Mouse (Mus musculus) ES-E14 (cell line): ENCODE measurements around the gene Bard1. TPM values are rescaled to one million over a fixed set of nuclear protein-coding genes. Genes with fewer than 3 reads are reported as not detected.
A peak's percentile ranks its signal among the peaks of the same experiment; 100 is the strongest.

Experiments used
- DNase-seq: peaks from one replicate; pipeline ENCODE4 v3.0.0-alpha.2; 2013; ENCODE audit warnings: low read depth, low spot score
- H3K27ac ChIP-seq: 2 replicates; pipeline ENCODE4 v1.5.1; 2012; ENCODE audit warnings: low read depth, mild to moderate bottlenecking, low read length, moderate library complexity, mixed read lengths; ENCODE audit not compliant: poor library complexity, insufficient read depth, severe bottlenecking
- H3K36me3 ChIP-seq: 2 replicates; pipeline ENCODE4 v1.6.1; 2012; ENCODE audit warnings: mild to moderate bottlenecking, low read length, moderate library complexity, mixed read lengths; ENCODE audit not compliant: control insufficient read depth, poor library complexity, insufficient read depth, severe bottlenecking
- H3K4me1 ChIP-seq, 2 experiments: fragments of 150-350 bp in 1 of 2; sonication (generic) in 1 of 2; 2 replicates each; pipeline ENCODE4 v1.6.1; 2012; ENCODE audit warnings: low read length in 2 of 2, mild to moderate bottlenecking in 1 of 2, mixed read lengths in 1 of 2; ENCODE audit not compliant: control insufficient read depth in 2 of 2, insufficient read depth in 2 of 2, poor library complexity in 1 of 2
- H3K4me3 ChIP-seq, 2 experiments: fragments of 150-350 bp in 1 of 2; sonication (generic) in 1 of 2; 2 replicates each; pipeline ENCODE4 v1.5.1; 2012; ENCODE audit warnings: low read length in 2 of 2, low read depth in 1 of 2, mild to moderate bottlenecking in 1 of 2, mixed read lengths in 1 of 2; ENCODE audit not compliant: insufficient read depth in 1 of 2, poor library complexity in 1 of 2, severe bottlenecking in 1 of 2
- H3K9ac ChIP-seq: 2 replicates; pipeline ENCODE4 v1.6.1; 2012; ENCODE audit warnings: low read depth, mild to moderate bottlenecking, low read length, mixed read lengths; ENCODE audit not compliant: poor library complexity, insufficient read depth, severe bottlenecking
- H3K9me3 ChIP-seq: fragments of 150-350 bp; sonication (generic); 2 replicates; pipeline ENCODE4 v1.6.1; 2012; ENCODE audit warnings: low read depth, mild to moderate bottlenecking, low read length; ENCODE audit not compliant: control insufficient read depth, insufficient read depth
- CHD2 ChIP-seq: IDR thresholded peaks from 2 replicates; pipeline ENCODE4 v1.6.1; 2014; ENCODE audit warnings: mild to moderate bottlenecking, low read depth, low read length, inconsistent platforms
- HCFC1 ChIP-seq: IDR thresholded peaks from 2 replicates; pipeline ENCODE4 v1.6.1; 2012; ENCODE audit warnings: low read length, inconsistent platforms, borderline replicate concordance; ENCODE audit not compliant: insufficient read depth
- MAFK ChIP-seq: IDR thresholded peaks from 2 replicates; pipeline ENCODE4 v1.6.1; 2014; ENCODE audit warnings: mild to moderate bottlenecking, low read depth, low read length, inconsistent platforms; ENCODE audit not compliant: insufficient read depth
- ZC3H11A ChIP-seq: IDR thresholded peaks from 2 replicates; pipeline ENCODE4 v1.6.1; 2012; ENCODE audit warnings: low read depth, mild to moderate bottlenecking, inconsistent platforms, low read length, borderline replicate concordance
- ZNF384 ChIP-seq: IDR thresholded peaks from 2 replicates; pipeline ENCODE4 v1.6.1; 2012; ENCODE audit warnings: low read depth, low read length, inconsistent platforms
- in situ Hi-C, 2 experiments: fragments of 600-800 bp; cut with MboI; formaldehyde crosslinking; loops; one replicate each; pipeline ENCODE4 v1.15.1; 2025; ENCODE audit warnings: low sequenced_read_pairs in 2 of 2, inconsistent platforms in 1 of 2; ENCODE audit not compliant: unreplicated experiment in 2 of 2
- total RNA-seq: library from RNA; depleted of rRNA; stranded (reverse); fragments of 300-350 nt; gene quantifications from 2 replicates; pipeline ENCODE4 v1.2.3, GENCODE M21; 2012

Bard1 gene
- total RNA-seq, 1 experiment: 17.8 TPM

GRCm38 (mm10) chr1:71052252-71052651 is 50.7 kb downstream of the Bard1 start:
- Histone ChIP-seq H3K36me3 (peaks cover 15% of the 10 kb centered on the region), H3K9me3 (no peaks in the 10 kb centered on the region), H3K27ac (no peak overlapping the region), H3K9ac (no peak overlapping the region), H3K4me1 (no peaks in the 10 kb centered on the region), H3K4me3 (no peak overlapping the region)
- in situ Hi-C loops: no loop called here
- DNase-seq: no peak
- no peak for TF ChIP-seq MAFK
- no peak for TF ChIP-seq HCFC1
- no peak for TF ChIP-seq CHD2
- TF ChIP-seq ZC3H11A: no peak
- TF ChIP-seq ZNF384: no peak

- TF ChIP-seq HCFC1: no peak
- no peak for TF ChIP-seq ZC3H11A
- no peak for TF ChIP-seq MAFK
- TF ChIP-seq CHD2: no peak
- no peak for TF ChIP-seq ZNF384
- Histone ChIP-seq H3K9ac (no peak overlapping the region), H3K36me3 (peaks cover 6% of the 10 kb centered on the region), H3K27ac (no peak overlapping the region), H3K9me3 (no peaks in the 10 kb centered on the region), H3K4me3 (no peak overlapping the region), H3K4me1 (no peaks in the 10 kb centered on the region)
- no peak for DNase-seq
- in situ Hi-C loops: no loop called here
Observed at GRCm38 (mm10) chr1:71045141-71045540, 57.8 kb downstream of the Bard1 start.

- Histone ChIP-seq H3K4me3 (no peak overlapping the region), H3K36me3 (peaks cover 5% of the 10 kb centered on the region; the same call in 1 of the 2 replicates), H3K9me3 (no peaks in the 10 kb centered on the region), H3K27ac (no peak overlapping the region), H3K9ac (no peak overlapping the region), H3K4me1 (no peaks in the 10 kb centered on the region)
- in situ Hi-C loops: no loop called here
- TF ChIP-seq ZC3H11A (no peak), MAFK (no peak), ZNF384 (no peak), CHD2 (no peak), HCFC1 (no peak)
- no peak for DNase-seq
Observed at GRCm38 (mm10) chr1:71043951-71044350, 59.0 kb downstream of the Bard1 start.

- H3K36me3 ChIP-seq: peaks cover 5% of the 10 kb centered on the region
- H3K9ac ChIP-seq: no peak overlapping the region
- H3K4me3 ChIP-seq: no peak overlapping the region
- in situ Hi-C loops: no loop called here
- DNase-seq: peak; percentile 41
- H3K4me1 ChIP-seq: peaks cover 7 to 14% of the 10 kb centered on the region in 2 experiments
- no peaks in the 10 kb centered on the region for H3K9me3 ChIP-seq
- H3K27ac ChIP-seq: no peak overlapping the region; the same call in 1 of the 2 replicates
- TF ChIP-seq ZC3H11A (no peak), ZNF384 (no peak), CHD2 (no peak), MAFK (no peak), HCFC1 (no peak)
Observed at GRCm38 (mm10) chr1:71036999-71037398, 65.9 kb downstream of the Bard1 start.

GRCm38 (mm10) chr1:71035565-71035964 is 67.4 kb downstream of the Bard1 start:
- no peak overlapping the region; the same call in 1 of the 2 replicates for H3K27ac ChIP-seq
- peaks cover 7% of the 10 kb centered on the region for H3K36me3 ChIP-seq
- H3K9ac ChIP-seq: no peak overlapping the region
- TF ChIP-seq ZC3H11A (no peak), MAFK (peak; percentile 91), HCFC1 (no peak)
- H3K4me3 ChIP-seq: no peak overlapping the region
- peaks cover 7 to 14% of the 10 kb centered on the region in 2 experiments for H3K4me1 ChIP-seq
- no peaks in the 10 kb centered on the region for H3K9me3 ChIP-seq
- DNase-seq: peak; percentile 56
- in situ Hi-C loops: no loop called here
